Mouse (Mus musculus) kidney, postnatal 0 days (tissue): ENCODE results near the gene Gpr107. TPM values are rescaled to one million over a fixed set of nuclear protein-coding genes. Genes with fewer than 3 reads are reported as not detected.

Experiments
- ATAC-seq: fragments of 200-750 bp; cut with Nextera tagmentation; replicated peaks from 2 replicates; pipeline ENCODE4 v1.8.0; 2017; ENCODE audit warnings: low read depth, moderate number of reproducible peaks, moderate TSS enrichment, moderate library complexity; ENCODE audit not compliant: low FRiP score
- DNase-seq: peaks from one replicate; pipeline ENCODE4 v3.0.0-alpha.2; 2016; ENCODE audit warnings: low spot score
- H3K27ac ChIP-seq: fragments of 300-500 bp; sonication (generic); 2 replicates; pipeline ENCODE4 v1.5.1; 2014; ENCODE audit warnings: mild to moderate bottlenecking
- H3K27me3 ChIP-seq: fragments of 300-500 bp; sonication (generic); 2 replicates; pipeline ENCODE4 v1.6.1; 2014; ENCODE audit warnings: low read length, mixed read lengths; ENCODE audit not compliant: insufficient read depth
- H3K36me3 ChIP-seq: fragments of 300-500 bp; sonication (generic); 2 replicates; pipeline ENCODE4 v1.6.1; 2014; ENCODE audit warnings: low read length, mixed read lengths; ENCODE audit not compliant: insufficient read depth
- H3K4me1 ChIP-seq: fragments of 300-500 bp; sonication (generic); replicated peaks from 2 replicates; pipeline ENCODE4 v1.6.1; 2014; ENCODE audit warnings: antibody characterized with exemption, low read length, mixed read lengths; ENCODE audit not compliant: insufficient read depth
- H3K4me2 ChIP-seq: fragments of 300-500 bp; sonication (generic); 2 replicates; pipeline ENCODE4 v1.6.1; 2014; ENCODE audit warnings: mild to moderate bottlenecking, low read length, moderate library complexity, mixed read lengths
- H3K4me3 ChIP-seq: fragments of 300-500 bp; sonication (generic); replicated peaks from 2 replicates; pipeline ENCODE4 v1.5.1; 2014; ENCODE audit warnings: low read depth, low read length
- H3K9ac ChIP-seq: fragments of 300-500 bp; sonication (generic); 2 replicates; pipeline ENCODE4 v1.6.1; 2014; ENCODE audit warnings: low read depth, low read length
- H3K9me3 ChIP-seq: fragments of 300-500 bp; sonication (generic); replicated peaks from 2 replicates; pipeline ENCODE4 v1.6.1; 2016; ENCODE audit warnings: low read length, inconsistent platforms, mixed read lengths
- CTCF ChIP-seq: IDR thresholded peaks from 2 replicates; pipeline ENCODE4 v1.5.1; 2016; ENCODE audit warnings: antibody characterized with exemption, low read depth, mild to moderate bottlenecking, moderate library complexity
- WGBS: fragments of 180-500 bp; shearing (Covaris S2); extraction: QIAGEN DNeasy Blood & Tissue Kit; methylation state at CpG from one replicate; pipeline ENCODE4 v1.1.7; 2014; 5-methylcytosine and 5-hydroxymethylcytosine counted together
- polyA plus RNA-seq: library from polyadenylated mRNA; unstranded; fragments of >200 nt; fragmentation: Nextera tagmentation; extraction: Ambion mirVana; gene quantifications from 2 replicates; pipeline ENCODE4 v1.2.1, GENCODE M21; 2015

Gpr107 gene
- polyA plus RNA-seq, 1 experiment from 2014 or later: 32.3 TPM

GRCm38 (mm10) chr2:31253463-31253862, 101.3 kb downstream of the Gpr107 start:
- DNase-seq: peak; percentile 59

GRCm38 (mm10) chr2:31254806-31255205, 102.7 kb downstream of the Gpr107 start:
- H3K9ac ChIP-seq: 0 out of 2 replicates have a peak overlapping the region, but pooled peaks have one; percentile 18

More at GRCm38 (mm10) chr2:31253463-31253862, 101.3 kb downstream of the Gpr107 start:
- Histone ChIP-seq H3K27me3 (no peaks in the 10 kb centered on the region), H3K27ac (peak overlapping the region; percentile 22; the same call in 1 of the 2 replicates), H3K4me2 (no peak overlapping the region), H3K4me1 (peaks cover 39% of the 10 kb centered on the region), H3K9ac (no peak overlapping the region), H3K9me3 (no peaks in the 10 kb centered on the region), H3K36me3 (no peaks in the 10 kb centered on the region), H3K4me3 (no peak overlapping the region)
- ATAC-seq: no peak
- TF ChIP-seq CTCF: peak; percentile 26; the same call in 1 of the 2 replicates
- WGBS: 49% methylated on average over 3 of the region's 3 CpGs

GRCm38 (mm10) chr2:31255952-31256938, 104.1 kb downstream of the Gpr107 start:
- H3K9ac ChIP-seq: peak overlapping the region; percentile 35; the same call in 1 of the 2 replicates
- ATAC-seq (peak; percentile 55), DNase-seq (peak; percentile 92)
- no peaks in the 10 kb centered on the region for H3K9me3 ChIP-seq
- H3K27ac ChIP-seq: peak overlapping the region; percentile 90
- WGBS: 11% methylated on average over 21 of the region's 21 CpGs
- H3K36me3 ChIP-seq: no peaks in the 10 kb centered on the region
- no peaks in the 10 kb centered on the region for H3K27me3 ChIP-seq
- H3K4me2 ChIP-seq: peak overlapping the region; percentile 25
- H3K4me3 ChIP-seq: no peak overlapping the region
- H3K4me1 ChIP-seq: peaks cover 47% of the 10 kb centered on the region
- peak; percentile 69 for TF ChIP-seq CTCF

More at GRCm38 (mm10) chr2:31254806-31255205, 102.7 kb downstream of the Gpr107 start:
- H3K4me3 ChIP-seq: no peak overlapping the region
- TF ChIP-seq CTCF: no peak
- H3K27me3 ChIP-seq: no peaks in the 10 kb centered on the region
- 88% methylated on average over 3 of the region's 3 CpGs for WGBS
- DNase-seq (no peak), ATAC-seq (no peak)
- peaks cover 47% of the 10 kb centered on the region for H3K4me1 ChIP-seq
- H3K36me3 ChIP-seq: no peaks in the 10 kb centered on the region
- no peak overlapping the region for H3K4me2 ChIP-seq
- H3K27ac ChIP-seq: peak overlapping the region; percentile 90
- no peaks in the 10 kb centered on the region for H3K9me3 ChIP-seq

- Histone ChIP-seq H3K4me3 (no peak overlapping the region), H3K9ac (no peak overlapping the region), H3K4me2 (peak overlapping the region; percentile 25; the same call in 1 of the 2 replicates), H3K4me1 (peaks cover 47% of the 10 kb centered on the region), H3K36me3 (no peaks in the 10 kb centered on the region), H3K27ac (peak overlapping the region; percentile 90), H3K9me3 (no peaks in the 10 kb centered on the region), H3K27me3 (no peaks in the 10 kb centered on the region)
- DNase-seq (no peak), ATAC-seq (no peak)
- no peak for TF ChIP-seq CTCF
- WGBS: 56% methylated on average over 6 of the region's 6 CpGs
These were observed 105.0 kb downstream of the Gpr107 start for GRCm38 (mm10) chr2:31257096-31257495.

- Histone ChIP-seq H3K36me3 (no peaks in the 10 kb centered on the region), H3K27ac (peak overlapping the region; percentile 73), H3K4me1 (peaks cover 59% of the 10 kb centered on the region), H3K4me2 (peak overlapping the region; percentile 70), H3K4me3 (peak overlapping the region; percentile 38), H3K9ac (peak overlapping the region; percentile 65), H3K27me3 (no peaks in the 10 kb centered on the region), H3K9me3 (no peaks in the 10 kb centered on the region)
- peak; percentile 90 for DNase-seq
- no peak for TF ChIP-seq CTCF
- peak; percentile 63 for ATAC-seq
- 14% methylated on average over 22 of the region's 22 CpGs for WGBS
These were observed 106.7 kb downstream of the Gpr107 start for GRCm38 (mm10) chr2:31258609-31259366.
